ENCODE assay signal across 14 mouse cellular contexts in the genomic region with DNA sequence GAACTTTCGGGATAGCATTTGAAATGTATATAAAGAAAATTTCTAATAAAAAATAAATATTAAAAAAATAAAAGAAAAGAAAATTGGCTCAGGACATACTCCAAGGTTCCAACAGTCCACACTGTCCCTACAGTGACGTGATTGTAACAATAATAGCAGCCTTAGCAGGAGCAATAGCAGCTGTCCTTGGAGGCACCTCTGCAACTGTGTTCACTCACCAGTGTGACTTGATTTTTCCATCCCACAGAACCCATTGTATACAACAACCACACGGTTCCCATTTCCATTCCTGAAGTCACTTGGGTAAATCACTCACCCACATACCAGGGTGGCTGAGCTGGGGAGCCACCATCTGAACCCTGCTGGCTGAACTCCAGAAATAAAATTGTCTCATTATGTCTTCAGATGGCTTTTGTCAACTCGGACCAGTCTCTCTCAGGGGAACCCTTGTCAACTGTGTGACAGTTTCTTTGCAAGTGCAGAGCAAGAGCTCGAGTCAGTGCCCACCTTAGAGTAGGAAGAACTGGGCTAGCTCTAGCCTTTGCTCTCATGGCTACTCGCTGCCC.
DNase-seq lines count a peak whose midpoint lies in the region; ATAC-seq and TF ChIP-seq lines count a peak whose summit lies in the region.
"Had no signal": no experiment of that assay in that cellular context is flagged by ENCODE, and none has a peak within 500 bp of the region (broad histone marks: within the 10 kb centered on the region; RNA-seq: fewer than 3 reads in every experiment).

No protein-coding gene starts in this region.

- H3K4me3 ChIP-seq in forebrain, embryonic 12.5 days (replicated peaks) = no peak overlapping the region
- no peak overlapping the region for H3K4me3 ChIP-seq in forebrain, embryonic 10.5 days
- no peak overlapping the region for H3K4me3 ChIP-seq in heart, embryonic 15.5 days
- H3K4me3 ChIP-seq in left cerebral cortex, adult 2 months = no peak overlapping the region

- WGBS in forebrain, embryonic 12.5 days = 60% methylated on average over 6 of the region's 6 CpGs
- 68% methylated on average over 6 of the region's 6 CpGs for WGBS in forebrain, embryonic 10.5 days
- 45% methylated on average over 6 of the region's 6 CpGs for WGBS in heart, embryonic 15.5 days

- H3K4me1 ChIP-seq in forebrain, embryonic 12.5 days = peaks cover 21% of the 10 kb centered on the region
- peaks cover 32% of the 10 kb centered on the region for H3K4me1 ChIP-seq in forebrain, embryonic 10.5 days
- H3K4me1 ChIP-seq in heart, embryonic 15.5 days (replicated peaks) = peaks cover 36% of the 10 kb centered on the region

- H3K9ac ChIP-seq in forebrain, embryonic 12.5 days = no peak overlapping the region
- no peak overlapping the region for H3K9ac ChIP-seq in heart, embryonic 15.5 days

- no peaks in the 10 kb centered on the region for H3K27me3 ChIP-seq in forebrain, embryonic 12.5 days
- no peaks in the 10 kb centered on the region for H3K27me3 ChIP-seq in forebrain, embryonic 10.5 days (ENCODE audit: poor library complexity, severe bottlenecking)
- H3K27me3 ChIP-seq in heart, embryonic 15.5 days = no peaks in the 10 kb centered on the region

- peak; percentile 42 for ATAC-seq in forebrain, embryonic 12.5 days (ENCODE audit: low FRiP score)
- ATAC-seq in heart, embryonic 15.5 days (replicated peaks; ENCODE audit: insufficient number of reproducible peaks, insufficient read depth, low FRiP score, low read depth) = peak; percentile 67; the same call in 1 of the 2 replicates

- no peak overlapping the region for H3K27ac ChIP-seq in forebrain, embryonic 12.5 days
- no peak overlapping the region for H3K27ac ChIP-seq in forebrain, embryonic 10.5 days
- peak overlapping the region; percentile 37 for H3K27ac ChIP-seq in heart, embryonic 15.5 days
- no peak overlapping the region for H3K27ac ChIP-seq in left cerebral cortex, adult 2 months

- no peaks in the 10 kb centered on the region for H3K36me3 ChIP-seq in forebrain, embryonic 12.5 days (replicated peaks)
- H3K36me3 ChIP-seq in forebrain, embryonic 10.5 days (replicated peaks) = no peaks in the 10 kb centered on the region
- no peaks in the 10 kb centered on the region for H3K36me3 ChIP-seq in heart, embryonic 15.5 days

- no peak overlapping the region for H3K4me2 ChIP-seq in forebrain, embryonic 12.5 days
- H3K4me2 ChIP-seq in heart, embryonic 15.5 days = no peak overlapping the region

- intact Hi-C loops in heart, postnatal 25 days (cut with DNase I) = no loop called here
- intact Hi-C loops in heart, postnatal 10 days (cut with DNase I) = no loop called here
- intact Hi-C loops in left cerebral cortex, adult 2 months (cut with DNase I) = no loop called here

- no peaks in the 10 kb centered on the region for H3K9me3 ChIP-seq in forebrain, embryonic 12.5 days
- no peaks in the 10 kb centered on the region for H3K9me3 ChIP-seq in forebrain, embryonic 10.5 days
- no peaks in the 10 kb centered on the region for H3K9me3 ChIP-seq in heart, embryonic 15.5 days (replicated peaks)

- no peak for DNase-seq in forebrain, embryonic 10.5 days (ENCODE audit: extremely low spot score, low spot score)
- no peak for DNase-seq in heart, postnatal 25 days (ENCODE audit: low spot score)
- DNase-seq in 416B (ENCODE audit: low read depth) (peak; percentile 24), MN1 (ENCODE audit: low spot score) (no peak)
- DNase-seq in heart, postnatal 10 days = peak; percentile 13 to 25
- no peak for DNase-seq in left cerebral cortex, adult 2 months (ENCODE audit: extremely low spot score in 1 of 2, low spot score in 2 of 2)
- DNase-seq: cerebellum, adult 11 months; cerebellum, postnatal 25 days; kidney, adult 8-10 months; kidney, postnatal 4 days; lung, adult 2 months; thymus, postnatal 36 days had no signal

- no peak for TF ChIP-seq CTCF in left cerebral cortex, adult 2 months (IDR thresholded peaks at IDR 0.05)

Comparison
In these comparisons a context has a peak if more than half of its experiments do, and no peak if none do; other contexts are left out.
1. DNase-seq: peak in 416B (single experiment) and heart, postnatal 10 days (2 of 2); none in forebrain, embryonic 10.5 days (single experiment), heart, postnatal 25 days (single experiment), MN1 (single experiment) and left cerebral cortex, adult 2 months (0 of 2).